Mouse (Mus musculus) intestine, embryonic 14.5 days (tissue): Measurements from ENCODE around the gene Rcn2. TPM values are rescaled to one million over a fixed set of nuclear protein-coding genes. Genes with fewer than 3 reads are reported as not detected.
A peak's percentile ranks its signal among the peaks of the same experiment; 100 is the strongest.

Experiments used
- ATAC-seq: fragments of 200-750 bp; cut with Nextera tagmentation; replicated peaks from 2 replicates; pipeline ENCODE4 v1.8.0; 2017; ENCODE audit warnings: low read depth, moderate number of reproducible peaks, moderate TSS enrichment, moderate library complexity; ENCODE audit not compliant: low FRiP score, low TSS enrichment
- DNase-seq: peaks from one replicate; pipeline ENCODE4 v3.0.0-alpha.2; 2018; ENCODE audit warnings: low spot score
- H3K27ac ChIP-seq: fragments of 300-500 bp; sonication (generic); 2 replicates; pipeline ENCODE4 v1.5.1; 2014; ENCODE audit warnings: low read depth, mild to moderate bottlenecking, control low read depth
- H3K27me3 ChIP-seq: fragments of 300-500 bp; sonication (generic); replicated peaks from 2 replicates; pipeline ENCODE4 v1.6.1; 2014; ENCODE audit warnings: low read length, control low read depth; ENCODE audit not compliant: control insufficient read depth, insufficient read depth
- H3K36me3 ChIP-seq: fragments of 300-500 bp; sonication (generic); 2 replicates; pipeline ENCODE4 v1.6.1; 2014; ENCODE audit warnings: low read length, control low read depth; ENCODE audit not compliant: control insufficient read depth, insufficient read depth
- H3K4me1 ChIP-seq: fragments of 300-500 bp; sonication (generic); replicated peaks from 2 replicates; pipeline ENCODE4 v1.6.1; 2014; ENCODE audit warnings: low read length, control low read depth, mixed read lengths; ENCODE audit not compliant: control insufficient read depth, insufficient read depth
- H3K4me2 ChIP-seq: fragments of 300-500 bp; sonication (generic); 2 replicates; pipeline ENCODE4 v1.6.1; 2014; ENCODE audit warnings: low read length
- H3K4me3 ChIP-seq: fragments of 300-500 bp; sonication (generic); 2 replicates; pipeline ENCODE4 v1.5.1; 2014; ENCODE audit warnings: low read depth, low read length, control low read depth, mixed read lengths
- H3K9ac ChIP-seq: fragments of 300-500 bp; sonication (generic); 2 replicates; pipeline ENCODE4 v1.6.1; 2014; ENCODE audit warnings: mild to moderate bottlenecking, low read length
- H3K9me3 ChIP-seq: fragments of 300-500 bp; sonication (generic); 2 replicates; pipeline ENCODE4 v1.6.1; 2016; ENCODE audit warnings: low read length, control low read depth; ENCODE audit not compliant: control insufficient read depth
- WGBS: fragments of 180-500 bp; shearing (Covaris S2); extraction: QIAGEN DNeasy Blood & Tissue Kit; methylation state at CpG from one replicate; pipeline ENCODE4 v1.1.7; 2014; 5-methylcytosine and 5-hydroxymethylcytosine counted together
- polyA plus RNA-seq: library from polyadenylated mRNA; unstranded; fragments of >200 nt; fragmentation: Nextera tagmentation; extraction: Ambion mirVana; gene quantifications from 2 replicates; pipeline ENCODE4 v1.2.1, GENCODE M21; 2014

Rcn2 gene
- polyA plus RNA-seq, 1 experiment from 2014 or later: 196 TPM

GRCm38 (mm10) chr9:56086524-56086923, 44.9 kb downstream of the Rcn2 start:
- ATAC-seq (no peak), DNase-seq (no peak)
- no peak overlapping the region for H3K4me2 ChIP-seq
- H3K4me1 ChIP-seq: peaks cover 11% of the 10 kb centered on the region
- H3K9ac ChIP-seq: no peak overlapping the region
- H3K27ac ChIP-seq: no peak overlapping the region
- H3K36me3 ChIP-seq: no peaks in the 10 kb centered on the region
- WGBS: 71% methylated on average over 5 of the region's 5 CpGs
- no peak overlapping the region for H3K4me3 ChIP-seq
- H3K27me3 ChIP-seq: no peaks in the 10 kb centered on the region
- H3K9me3 ChIP-seq: no peaks in the 10 kb centered on the region

- Histone ChIP-seq H3K4me1 (peaks cover 11% of the 10 kb centered on the region), H3K36me3 (no peaks in the 10 kb centered on the region), H3K27ac (peak within 1 kb of the TSS; percentile 70), H3K9me3 (no peaks in the 10 kb centered on the region), H3K27me3 (no peaks in the 10 kb centered on the region), H3K9ac (no peak within 1 kb of the TSS), H3K4me2 (peak within 1 kb of the TSS; percentile 22), H3K4me3 (no peak within 1 kb of the TSS)
- 20% methylated on average over 22 of the region's 22 CpGs for WGBS
- DNase-seq: peak; percentile 77
- peak; percentile 70 for ATAC-seq
Observed at GRCm38 (mm10) chr9:56089778-56090520, 48.3 kb downstream of the Rcn2 start, which contains the start of gene Pstpip1. Pstpip1 (plus strand) TSS chr9:56089962.

- Histone ChIP-seq H3K27ac (peak overlapping the region; percentile 70; the same call in 1 of the 2 replicates), H3K9ac (no peak overlapping the region), H3K9me3 (no peaks in the 10 kb centered on the region), H3K4me2 (peak overlapping the region; percentile 22), H3K4me1 (peaks cover 11% of the 10 kb centered on the region), H3K4me3 (no peak overlapping the region), H3K27me3 (no peaks in the 10 kb centered on the region), H3K36me3 (no peaks in the 10 kb centered on the region)
- DNase-seq: no peak
- ATAC-seq: 0 out of 2 replicates have a peak, but pooled peaks have one; percentile 3
- WGBS: 67% methylated on average over 5 of the region's 5 CpGs
Observed at GRCm38 (mm10) chr9:56090546-56091225, 49.0 kb downstream of the Rcn2 start.

- no peaks in the 10 kb centered on the region for H3K27me3 ChIP-seq
- no peak for DNase-seq
- no peaks in the 10 kb centered on the region for H3K9me3 ChIP-seq
- no peak for ATAC-seq
- no peak overlapping the region for H3K4me3 ChIP-seq
- H3K36me3 ChIP-seq: no peaks in the 10 kb centered on the region
- no peak overlapping the region for H3K9ac ChIP-seq
- H3K4me1 ChIP-seq: peaks cover 11% of the 10 kb centered on the region
- no peak overlapping the region for H3K4me2 ChIP-seq
- WGBS: 58% methylated on average over 2 of the region's 2 CpGs
- no peak overlapping the region for H3K27ac ChIP-seq
Observed at GRCm38 (mm10) chr9:56092102-56092501, 50.5 kb downstream of the Rcn2 start.

- no peak for DNase-seq
- Histone ChIP-seq H3K36me3 (no peaks in the 10 kb centered on the region), H3K27ac (no peak overlapping the region), H3K4me2 (no peak overlapping the region), H3K4me3 (no peak overlapping the region), H3K9me3 (no peaks in the 10 kb centered on the region), H3K9ac (no peak overlapping the region), H3K27me3 (no peaks in the 10 kb centered on the region), H3K4me1 (peaks cover 3% of the 10 kb centered on the region)
- WGBS: 75% methylated on average over 4 of the region's 4 CpGs
- ATAC-seq: no peak
Observed at GRCm38 (mm10) chr9:56097584-56098298, 56.1 kb downstream of the Rcn2 start.

- H3K36me3 ChIP-seq: no peaks in the 10 kb centered on the region
- DNase-seq (no peak), ATAC-seq (no peak)
- H3K9ac ChIP-seq: no peak overlapping the region
- H3K9me3 ChIP-seq: no peaks in the 10 kb centered on the region
- peaks cover 3% of the 10 kb centered on the region for H3K4me1 ChIP-seq
- H3K27ac ChIP-seq: no peak overlapping the region
- 89% methylated on average over 7 of the region's 7 CpGs for WGBS
- H3K4me3 ChIP-seq: no peak overlapping the region
- no peaks in the 10 kb centered on the region for H3K27me3 ChIP-seq
- no peak overlapping the region for H3K4me2 ChIP-seq
Observed at GRCm38 (mm10) chr9:56100041-56100522, 58.4 kb downstream of the Rcn2 start.

- Histone ChIP-seq H3K27me3 (no peaks in the 10 kb centered on the region), H3K9ac (no peak overlapping the region), H3K4me2 (no peak overlapping the region), H3K4me1 (peaks cover 3% of the 10 kb centered on the region), H3K4me3 (no peak overlapping the region), H3K9me3 (no peaks in the 10 kb centered on the region), H3K27ac (no peak overlapping the region), H3K36me3 (no peaks in the 10 kb centered on the region)
- WGBS: 20% methylated on average over 4 of the region's 4 CpGs
- no peak for DNase-seq
- ATAC-seq: 0 out of 2 replicates have a peak, but pooled peaks have one; percentile 36
Observed at GRCm38 (mm10) chr9:56101022-56101421, 59.4 kb downstream of the Rcn2 start.

GRCm38 (mm10) chr9:56104921-56105320, 63.3 kb downstream of the Rcn2 start:
- H3K9me3 ChIP-seq: no peaks in the 10 kb centered on the region
- H3K4me2 ChIP-seq: no peak overlapping the region
- peaks cover 3% of the 10 kb centered on the region for H3K4me1 ChIP-seq
- no peak for ATAC-seq
- no peak for DNase-seq
- 33% methylated on average over 7 of the region's 7 CpGs for WGBS
- no peaks in the 10 kb centered on the region for H3K27me3 ChIP-seq
- H3K9ac ChIP-seq: no peak overlapping the region
- H3K4me3 ChIP-seq: no peak overlapping the region
- no peaks in the 10 kb centered on the region for H3K36me3 ChIP-seq
- no peak overlapping the region for H3K27ac ChIP-seq
